Mouse (Mus musculus) left cerebral cortex, adult 9 months (tissue): ENCODE measurements around the gene Efcab2.

Experiments used
- DNase-seq, 2 experiments: peaks; one replicate each; pipeline ENCODE4 v3.0.0; 2022; ENCODE audit warnings: low spot score in 2 of 2

Gene Efcab2

DNA sequence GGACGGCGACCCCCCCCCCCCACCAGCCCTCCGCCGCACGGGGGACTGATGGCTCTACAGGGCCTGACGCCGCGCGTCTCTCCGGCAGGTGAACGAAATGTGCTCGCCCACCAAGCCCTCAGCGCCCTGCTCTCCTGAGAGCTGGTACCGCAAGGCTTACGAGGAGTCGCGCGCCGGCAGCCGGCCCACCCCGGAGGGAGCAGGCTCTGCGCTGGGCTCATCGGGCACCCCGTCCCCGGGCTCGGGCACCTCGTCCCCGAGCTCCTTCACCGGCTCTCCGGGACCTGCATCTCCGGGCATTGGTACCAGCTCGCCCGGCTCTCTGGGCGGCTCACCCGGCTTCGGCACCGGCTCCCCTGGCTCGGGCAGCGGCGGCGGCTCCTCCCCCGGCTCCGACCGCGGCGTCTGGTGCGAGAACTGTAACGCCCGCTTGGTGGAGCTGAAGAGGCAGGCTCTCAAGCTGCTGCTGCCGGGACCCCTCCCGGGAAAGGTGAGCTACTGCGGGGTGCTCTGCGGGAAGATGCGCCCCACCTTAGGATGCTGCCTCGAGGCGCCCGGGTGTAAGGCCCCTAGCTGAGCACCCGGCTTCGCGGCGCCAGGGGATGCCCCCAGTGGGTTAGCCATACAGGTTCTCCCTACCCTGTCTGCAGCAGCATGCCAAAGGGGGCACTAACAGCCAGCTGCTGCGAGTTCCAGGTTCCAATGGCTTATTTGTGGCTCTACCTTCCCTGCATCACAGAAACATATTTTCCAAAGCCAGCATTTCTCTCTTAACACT, 124.6 kb downstream of the Efcab2 start:
- DNase-seq = peak in 1 of 2 experiments; percentile 78
